Mouse (Mus musculus) liver, embryonic 12.5 days (tissue): ENCODE data around the gene Trio. TPM values are rescaled to one million over a fixed set of nuclear protein-coding genes. Genes with fewer than 3 reads are reported as not detected.
"Not testable (repeated sequence)": the region's sequence is repeated elsewhere in the genome, so short reads cannot be mapped to it uniquely, and the experiment has no call there.

Experiments
- ATAC-seq: fragments of 200-750 bp; cut with Nextera tagmentation; 2 replicates; pipeline ENCODE4 v1.8.0; 2017; ENCODE audit warnings: moderate number of reproducible peaks, mild to moderate bottlenecking, moderate library complexity
- H3K27ac ChIP-seq: fragments of 300-500 bp; sonication (generic); 2 replicates; pipeline ENCODE4 v1.5.1; 2016; ENCODE audit warnings: mild to moderate bottlenecking
- H3K27me3 ChIP-seq: fragments of 300-500 bp; sonication (generic); replicated peaks from 2 replicates; pipeline ENCODE4 v1.6.1; 2016; ENCODE audit warnings: mild to moderate bottlenecking, moderate library complexity
- H3K36me3 ChIP-seq: fragments of 300-500 bp; sonication (generic); 2 replicates; pipeline ENCODE4 v1.6.1; 2016; ENCODE audit warnings: mild to moderate bottlenecking, moderate library complexity
- H3K4me1 ChIP-seq: fragments of 300-500 bp; sonication (generic); 2 replicates; pipeline ENCODE4 v1.6.1; 2016
- H3K4me2 ChIP-seq: fragments of 300-500 bp; sonication (generic); 2 replicates; pipeline ENCODE4 v1.6.1; 2016; ENCODE audit warnings: mild to moderate bottlenecking, moderate library complexity
- H3K4me3 ChIP-seq: fragments of 300-500 bp; sonication (generic); 2 replicates; pipeline ENCODE4 v1.5.1; 2016; ENCODE audit warnings: mild to moderate bottlenecking, moderate library complexity
- H3K9ac ChIP-seq: fragments of 300-500 bp; sonication (generic); 2 replicates; pipeline ENCODE4 v1.6.1; 2016; ENCODE audit warnings: mild to moderate bottlenecking, moderate library complexity
- H3K9me3 ChIP-seq: fragments of 300-500 bp; sonication (generic); replicated peaks from 2 replicates; pipeline ENCODE4 v1.6.1; 2016; ENCODE audit warnings: mild to moderate bottlenecking, moderate library complexity
- WGBS: fragments of 180-500 bp; shearing (Covaris S2); methylation state at CpG from one replicate; pipeline ENCODE4 v1.1.7; 2016; ENCODE audit not compliant: insufficient replicate concordance; 5-methylcytosine and 5-hydroxymethylcytosine counted together
- polyA plus RNA-seq: library from polyadenylated mRNA; unstranded; fragments of >200 nt; fragmentation: Nextera tagmentation; extraction: Ambion mirVana; gene quantifications from 2 replicates; pipeline ENCODE4 v1.2.1, GENCODE M21; 2016

The Trio gene
- polyA plus RNA-seq, 1 experiment from 2014 or later = 5.6 TPM

- H3K4me3 ChIP-seq = no peak overlapping the region
- H3K4me2 ChIP-seq = no peak overlapping the region
- no peaks in the 10 kb centered on the region for H3K27me3 ChIP-seq
- H3K4me1 ChIP-seq = peaks cover 23% of the 10 kb centered on the region
- no peaks in the 10 kb centered on the region for H3K9me3 ChIP-seq
- no peak overlapping the region for H3K9ac ChIP-seq
- no peak for ATAC-seq
- 44% methylated on average over 6 of the region's 6 CpGs for WGBS
- H3K36me3 ChIP-seq = no peaks in the 10 kb centered on the region
- no peak overlapping the region for H3K27ac ChIP-seq
Measured at GRCm38 (mm10) chr15:27726228-27726627, 299.4 kb downstream of the Trio start.

DNA sequence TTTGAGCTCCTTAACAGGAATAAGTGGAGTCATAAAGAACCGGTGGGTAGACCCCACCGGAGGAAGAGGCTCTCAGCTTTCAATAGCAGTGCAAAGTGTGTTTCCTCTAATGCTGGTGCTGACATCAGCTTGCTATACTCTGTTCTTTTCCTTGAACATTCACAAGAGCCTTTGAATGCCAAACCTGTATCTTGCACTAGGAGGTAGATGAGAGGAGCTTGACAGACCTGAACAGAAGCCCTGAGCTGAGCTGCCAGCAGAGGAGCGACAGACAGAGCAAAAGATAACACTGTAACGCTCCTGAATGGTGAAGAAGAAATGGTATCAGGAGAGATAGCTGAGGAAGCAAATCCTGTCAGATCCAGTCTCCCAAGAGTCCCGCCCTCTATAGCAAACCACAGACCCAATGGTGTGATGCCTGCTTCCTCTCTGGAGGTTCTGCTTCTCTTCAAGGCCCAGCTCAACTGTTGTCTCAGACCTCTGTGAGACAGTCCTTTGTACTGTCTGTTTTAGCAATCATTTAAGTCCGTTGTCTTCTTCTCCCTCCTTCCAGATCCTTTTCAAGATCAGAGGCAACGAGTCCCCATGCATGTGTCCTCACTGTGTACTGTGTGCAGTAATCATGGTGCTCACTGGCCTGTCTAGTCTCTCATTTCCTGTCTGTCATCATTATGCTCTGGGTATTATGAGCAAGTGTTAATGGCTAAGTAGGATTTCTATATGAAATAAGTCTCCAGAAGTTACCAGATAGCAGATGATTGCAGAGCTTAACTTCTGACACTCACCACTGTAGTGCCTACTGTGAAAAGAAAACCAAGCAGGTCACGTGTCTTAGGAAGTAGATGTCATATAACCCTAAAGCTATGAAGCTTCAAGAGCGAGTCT is 300.6 kb downstream of the Trio start:
- no peak overlapping the region for H3K9ac ChIP-seq
- ATAC-seq = peak; percentile 44; the same call in 1 of the 2 replicates
- H3K27ac ChIP-seq = peak overlapping the region; percentile 36; the same call in 1 of the 2 replicates
- 21% methylated on average over 9 of the region's 9 CpGs for WGBS
- H3K4me1 ChIP-seq = peaks cover 23% of the 10 kb centered on the region
- no peaks in the 10 kb centered on the region for H3K36me3 ChIP-seq
- H3K4me3 ChIP-seq = no peak overlapping the region
- H3K4me2 ChIP-seq = peak overlapping the region; percentile 38
- H3K27me3 ChIP-seq = no peaks in the 10 kb centered on the region
- H3K9me3 ChIP-seq = no peaks in the 10 kb centered on the region

DNA sequence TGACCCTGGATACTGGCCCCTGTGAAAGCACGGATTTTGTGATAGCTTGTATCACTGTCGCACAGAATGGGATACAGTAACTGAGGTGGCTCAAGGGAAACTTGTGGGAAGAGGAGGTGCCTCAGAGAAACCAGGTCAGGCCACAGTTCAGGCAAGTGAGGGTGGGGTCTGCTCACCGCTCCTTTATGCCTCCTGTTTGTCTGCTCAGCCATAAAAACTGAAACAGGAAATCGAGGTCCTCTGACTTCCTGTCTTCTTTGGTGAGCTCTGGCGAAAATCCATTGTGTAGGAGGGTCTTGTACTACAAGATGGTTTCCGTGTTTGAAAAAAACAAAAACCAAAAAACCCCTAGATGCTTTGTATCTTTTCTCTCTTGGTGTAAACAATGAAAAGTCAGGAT is 301.4 kb downstream of the Trio start:
- H3K27ac ChIP-seq = no peak overlapping the region
- no peak for ATAC-seq
- H3K4me2 ChIP-seq = peak overlapping the region; percentile 38

DNA sequence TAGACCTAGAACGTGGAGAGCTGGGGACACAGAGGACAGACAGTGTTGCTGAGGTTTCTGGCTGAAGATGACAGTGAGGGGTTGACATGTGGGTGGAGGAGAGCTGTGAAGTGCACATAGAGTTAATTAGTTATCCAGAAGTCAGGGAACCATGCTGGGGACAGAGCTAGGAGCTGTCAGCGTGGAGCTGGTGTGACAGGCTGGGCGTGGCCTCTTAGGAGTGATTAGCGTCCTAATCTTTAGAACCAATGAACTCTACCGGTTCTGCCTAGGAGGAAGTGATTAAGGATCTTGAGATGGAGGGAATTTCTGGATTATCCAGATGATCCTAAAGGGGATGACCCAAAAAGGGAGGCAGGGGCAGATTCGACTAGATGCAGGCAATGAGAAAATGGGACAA is 301.9 kb downstream of the Trio start:
- H3K4me2 ChIP-seq = peak overlapping the region; percentile 38
- H3K4me1 ChIP-seq = peaks cover 23% of the 10 kb centered on the region
- no peaks in the 10 kb centered on the region for H3K9me3 ChIP-seq
- H3K4me3 ChIP-seq = no peak overlapping the region
- no peak overlapping the region for H3K27ac ChIP-seq
- no peaks in the 10 kb centered on the region for H3K27me3 ChIP-seq
- ATAC-seq = no peak
- H3K36me3 ChIP-seq = no peaks in the 10 kb centered on the region
- WGBS = 14% methylated on average over 6 of the region's 6 CpGs
- H3K9ac ChIP-seq = no peak overlapping the region

More for the DNA sequence above, 301.4 kb downstream of the Trio start:
- no peak overlapping the region for H3K9ac ChIP-seq
- 8% methylated on average over 6 of the region's 6 CpGs for WGBS
- H3K27me3 ChIP-seq = no peaks in the 10 kb centered on the region
- peaks cover 23% of the 10 kb centered on the region for H3K4me1 ChIP-seq
- H3K9me3 ChIP-seq = no peaks in the 10 kb centered on the region
- H3K4me3 ChIP-seq = no peak overlapping the region
- no peaks in the 10 kb centered on the region for H3K36me3 ChIP-seq

DNA sequence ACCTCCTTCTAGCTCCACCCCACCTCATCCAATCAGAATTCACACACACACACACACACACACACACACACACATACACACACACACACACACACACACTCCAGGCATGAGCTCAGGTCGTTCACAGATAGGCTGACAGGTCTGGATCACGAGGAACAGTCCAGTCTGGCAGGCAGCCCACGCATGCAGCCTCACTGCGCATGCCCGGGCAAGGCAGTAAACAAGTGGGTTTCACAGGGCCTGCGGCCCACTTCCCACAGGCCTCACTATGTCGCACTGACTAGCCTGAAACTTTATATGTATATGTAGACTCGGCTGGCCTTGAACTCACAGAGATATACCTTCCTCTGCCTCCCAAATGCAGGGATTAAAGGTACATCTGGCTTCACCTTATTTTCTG is 305.4 kb downstream of the Trio start:
- not testable (repeated sequence) for H3K9me3 ChIP-seq, H3K4me3 ChIP-seq, H3K36me3 ChIP-seq, H3K4me2 ChIP-seq, H3K27ac ChIP-seq, ATAC-seq, H3K9ac ChIP-seq, H3K27me3 ChIP-seq
- WGBS = 78% methylated on average over 8 of the region's 8 CpGs
- peaks cover 17% of the 10 kb centered on the region for H3K4me1 ChIP-seq

DNA sequence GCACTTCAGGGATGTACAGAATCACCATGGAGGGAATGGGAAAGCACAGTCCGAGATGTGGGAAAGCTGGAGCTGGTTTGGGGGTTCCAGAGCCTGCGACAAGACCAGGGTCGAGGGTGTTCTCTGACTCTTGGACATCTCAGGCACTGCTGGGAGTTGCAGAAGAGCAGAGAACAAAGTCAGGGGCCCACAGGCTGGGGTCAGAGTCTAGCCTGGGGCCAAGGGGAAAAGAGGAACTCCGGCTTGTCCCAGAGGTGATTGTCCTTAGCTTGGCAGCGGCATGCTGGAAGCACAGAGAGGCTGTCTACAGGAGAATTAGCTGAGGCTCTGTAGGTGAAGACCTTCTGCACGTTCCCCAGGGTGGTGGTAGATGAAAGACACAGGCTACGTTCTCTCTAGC is 307.0 kb downstream of the Trio start:
- no peak overlapping the region for H3K4me2 ChIP-seq
- ATAC-seq = no peak
- H3K27me3 ChIP-seq = no peaks in the 10 kb centered on the region
- no peak overlapping the region for H3K9ac ChIP-seq
- 44% methylated on average over 7 of the region's 7 CpGs for WGBS
- H3K9me3 ChIP-seq = no peaks in the 10 kb centered on the region
- peaks cover 2% of the 10 kb centered on the region; the same call in 1 of the 2 replicates for H3K4me1 ChIP-seq
- H3K4me3 ChIP-seq = no peak overlapping the region
- H3K27ac ChIP-seq = no peak overlapping the region
- no peaks in the 10 kb centered on the region for H3K36me3 ChIP-seq

- Histone ChIP-seq H3K36me3 (no peaks in the 10 kb centered on the region), H3K9ac (no peak overlapping the region), H3K4me1 (no peaks in the 10 kb centered on the region), H3K9me3 (no peaks in the 10 kb centered on the region), H3K4me3 (no peak overlapping the region), H3K27me3 (no peaks in the 10 kb centered on the region), H3K4me2 (no peak overlapping the region), H3K27ac (no peak overlapping the region)
- 21% methylated on average over 3 of the region's 3 CpGs for WGBS
- peak; percentile 47; the same call in 1 of the 2 replicates for ATAC-seq
Measured at GRCm38 (mm10) chr15:27715331-27715730, 310.3 kb downstream of the Trio start.

- no peaks in the 10 kb centered on the region for H3K27me3 ChIP-seq
- ATAC-seq = no peak
- no peaks in the 10 kb centered on the region for H3K9me3 ChIP-seq
- H3K4me1 ChIP-seq = no peaks in the 10 kb centered on the region
- WGBS = 69% methylated on average over 9 of the region's 9 CpGs
- H3K27ac ChIP-seq = no peak overlapping the region
- H3K4me3 ChIP-seq = no peak overlapping the region
- H3K36me3 ChIP-seq = no peaks in the 10 kb centered on the region
- no peak overlapping the region for H3K9ac ChIP-seq
- no peak overlapping the region for H3K4me2 ChIP-seq
Measured at GRCm38 (mm10) chr15:27710698-27711097, 314.9 kb downstream of the Trio start.

GRCm38 (mm10) chr15:27708968-27709612 is 316.6 kb downstream of the Trio start:
- ATAC-seq = no peak
- no peaks in the 10 kb centered on the region for H3K4me1 ChIP-seq
- H3K4me3 ChIP-seq = no peak overlapping the region
- no peak overlapping the region for H3K9ac ChIP-seq
- H3K36me3 ChIP-seq = no peaks in the 10 kb centered on the region
- no peak overlapping the region for H3K27ac ChIP-seq
- no peaks in the 10 kb centered on the region for H3K9me3 ChIP-seq
- 44% methylated on average over 7 of the region's 7 CpGs for WGBS
- H3K4me2 ChIP-seq = no peak overlapping the region
- no peaks in the 10 kb centered on the region for H3K27me3 ChIP-seq

DNA sequence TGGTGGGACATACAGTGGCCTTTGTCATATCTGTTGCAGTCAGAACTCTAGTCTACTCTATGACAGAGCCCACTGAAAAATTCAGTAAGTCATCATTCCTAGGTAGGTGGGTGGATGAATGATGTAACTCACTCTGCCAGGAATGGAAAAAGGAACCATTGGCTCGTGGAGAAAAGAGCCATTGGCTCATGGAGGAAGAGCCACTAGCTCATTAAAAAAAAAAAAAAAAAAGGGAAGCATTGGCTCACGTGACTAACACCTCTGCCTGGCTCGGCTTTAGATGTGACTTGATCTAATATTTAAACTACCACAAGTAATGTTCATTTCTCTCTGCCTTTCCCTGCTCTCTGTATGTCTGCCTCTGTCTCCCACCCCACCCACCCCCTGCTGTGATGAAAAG is 317.1 kb downstream of the Trio start:
- H3K36me3 ChIP-seq = no peaks in the 10 kb centered on the region
- no peaks in the 10 kb centered on the region for H3K9me3 ChIP-seq
- no peaks in the 10 kb centered on the region for H3K27me3 ChIP-seq
- WGBS = 17% methylated on average over 3 of the region's 3 CpGs
- no peak overlapping the region for H3K4me3 ChIP-seq
- no peak overlapping the region for H3K4me2 ChIP-seq
- ATAC-seq = no peak
- no peak overlapping the region for H3K9ac ChIP-seq
- H3K4me1 ChIP-seq = 0 out of 2 replicates have a peak, but pooled peaks cover under 1% of the 10 kb centered on the region
- no peak overlapping the region for H3K27ac ChIP-seq

DNA sequence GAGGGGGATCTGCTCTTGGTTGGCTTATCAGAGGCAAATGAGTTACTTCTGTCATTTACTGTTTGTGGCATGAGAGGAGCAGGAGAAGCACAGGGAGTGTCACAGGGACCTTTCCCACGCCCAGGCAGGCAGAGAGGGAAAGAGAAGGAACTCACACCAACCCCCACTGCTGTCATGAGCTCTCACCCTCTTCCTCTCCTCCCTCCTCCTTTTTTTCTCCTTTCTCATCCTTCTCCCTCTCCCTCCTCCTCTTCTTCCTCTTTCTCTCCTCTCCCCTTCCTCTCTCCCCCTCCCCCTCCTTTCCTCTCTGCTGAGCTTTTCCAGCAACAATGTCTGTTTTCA is 322.7 kb downstream of the Trio start:
- whole genome bisulfite sequencing = 0% methylated on average over 1 of the region's 1 CpGs
- Histone ChIP-seq H3K4me3 (no peak overlapping the region), H3K27me3 (no peaks in the 10 kb centered on the region), H3K4me2 (0 out of 2 replicates have a peak overlapping the region, but pooled peaks have one; percentile 14), H3K9me3 (no peaks in the 10 kb centered on the region), H3K9ac (no peak overlapping the region), H3K4me1 (peaks cover 16% of the 10 kb centered on the region; the same call in 1 of the 2 replicates), H3K27ac (peak overlapping the region; percentile 18; the same call in 1 of the 2 replicates), H3K36me3 (no peaks in the 10 kb centered on the region)
- ATAC-seq = no peak
